Mouse (Mus musculus): Measurements from ENCODE around the gene Efhd1. TPM values are rescaled to one million over a fixed set of nuclear protein-coding genes. Genes with fewer than 3 reads are reported as not detected.

Efhd1 gene
- polyA plus RNA-seq, 1 experiment = 161 TPM

DNA sequence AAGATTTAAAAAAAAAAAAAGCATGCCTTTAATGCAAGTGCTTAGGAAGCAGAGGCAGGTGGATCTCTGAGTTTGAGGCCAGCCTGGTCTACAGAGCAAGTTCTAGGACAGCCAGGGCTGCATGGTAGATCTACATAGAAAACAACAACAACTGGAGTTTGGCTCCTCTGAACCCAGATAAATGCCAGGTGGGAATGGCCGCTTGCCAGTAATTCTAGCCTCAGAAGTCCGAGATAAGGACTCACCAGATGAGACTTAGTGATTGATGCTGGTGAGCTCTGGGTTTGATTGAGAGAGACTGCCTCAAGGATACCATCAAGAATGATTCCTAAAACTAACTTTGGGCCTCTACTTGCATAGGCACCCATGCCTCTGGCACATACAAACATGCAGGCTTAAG lies 86.4 kb downstream of the Efhd1 start:
- H3K27ac ChIP-seq (ENCODE audit: insufficient read depth, low read depth, low read length) = no peak overlapping the region
- H3K4me1 ChIP-seq (ENCODE audit: control insufficient read depth, insufficient read depth, low read length) = peaks cover 6% of the 10 kb centered on the region; the same call in 1 of the 2 replicates
- H3K36me3 ChIP-seq (ENCODE audit: control insufficient read depth, insufficient read depth, low read length) = peaks cover 4% of the 10 kb centered on the region
- WGBS = 77% methylated on average over 2 of the region's 2 CpGs
- H3K27me3 ChIP-seq (replicated peaks; ENCODE audit: control insufficient read depth, insufficient read depth, low read length) = no peaks in the 10 kb centered on the region
- DNase-seq = no peak
- no peak overlapping the region for H3K4me3 ChIP-seq (ENCODE audit: insufficient read depth, low read depth, low read length)
- no peak for TF ChIP-seq CTCF (conservative IDR thresholded peaks at IDR 0.05; ENCODE audit: insufficient read depth, insufficient read length, low read depth, low read length)
- no peak for TF ChIP-seq POLR2A (IDR thresholded peaks at IDR 0.05; ENCODE audit: low read depth, low read length)

DNA sequence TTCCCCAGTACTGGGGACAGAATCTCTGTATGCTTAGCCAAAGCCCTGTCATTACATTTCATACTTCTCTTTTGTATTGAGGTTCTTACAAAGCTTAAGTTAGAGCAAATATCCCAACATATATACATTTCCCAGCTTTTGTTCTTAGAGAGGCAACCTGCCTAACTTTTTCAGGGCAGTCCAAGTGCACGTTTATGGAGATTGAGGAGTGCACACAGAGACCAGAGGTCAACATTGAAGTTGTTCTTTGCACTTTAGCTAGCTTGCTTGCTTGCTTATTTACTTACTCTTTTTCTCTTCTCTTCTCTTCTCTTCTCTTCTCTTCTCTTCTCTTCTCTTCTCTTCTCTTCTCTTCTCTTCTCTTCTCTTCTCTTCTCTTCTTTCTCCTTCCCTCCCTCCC lies 96.1 kb downstream of the Efhd1 start:
- WGBS = 38% methylated on average over 1 of the region's 1 CpGs

More for the DNA sequence above, 96.1 kb downstream of the Efhd1 start:
- DNase-seq = peak; percentile 57
- H3K4me1 ChIP-seq (ENCODE audit: control insufficient read depth, insufficient read depth, low read length) = peaks cover 3% of the 10 kb centered on the region; the same call in 1 of the 2 replicates
- no peak for TF ChIP-seq POLR2A (IDR thresholded peaks at IDR 0.05; ENCODE audit: low read depth, low read length)
- TF ChIP-seq CTCF (conservative IDR thresholded peaks at IDR 0.05; ENCODE audit: insufficient read depth, insufficient read length, low read depth, low read length) = no peak
- peaks cover 2% of the 10 kb centered on the region for H3K36me3 ChIP-seq (ENCODE audit: control insufficient read depth, insufficient read depth, low read length)
- H3K4me3 ChIP-seq (ENCODE audit: insufficient read depth, low read depth, low read length) = no peak overlapping the region
- H3K27ac ChIP-seq (ENCODE audit: insufficient read depth, low read depth, low read length) = no peak overlapping the region
- H3K27me3 ChIP-seq (replicated peaks; ENCODE audit: control insufficient read depth, insufficient read depth, low read length) = no peaks in the 10 kb centered on the region

Other genes starting within 250 kb of the Efhd1 start
- gene Alppl2, start 174.4 kb upstream of the Efhd1 start, polyA plus RNA-seq (2012; rRNA removed) = not detected in 2 replicates
- gene Alpi, start 162.8 kb upstream of the Efhd1 start, polyA plus RNA-seq (2012; rRNA removed) = not detected in 2 replicates
- gene Akp3, start 139.4 kb upstream of the Efhd1 start, polyA plus RNA-seq (2012; rRNA removed) = not detected in 2 replicates
- 0.07 and 0.39 TPM in 2 replicates for gene Ecel1, start 107.8 kb upstream of the Efhd1 start, polyA plus RNA-seq (2012; rRNA removed)
- not detected in 2 replicates for gene Prss56, start 81.0 kb upstream of the Efhd1 start, polyA plus RNA-seq (2012; rRNA removed)
- gene Chrnd, start 73.8 kb upstream of the Efhd1 start, polyA plus RNA-seq (2012; rRNA removed) = not detected in 2 replicates
- not detected in 2 replicates for gene Chrng, start 59.7 kb upstream of the Efhd1 start, polyA plus RNA-seq (2012; rRNA removed)
- gene Eif4e2, start 50.4 kb upstream of the Efhd1 start, polyA plus RNA-seq (2012; rRNA removed) = 33.0 and 42.7 TPM in 2 replicates
- 40.4 and 47.1 TPM in 2 replicates for gene Gigyf2, start 62.6 kb downstream of the Efhd1 start, polyA plus RNA-seq (2012; rRNA removed)
- 2.4 and 2.5 TPM in 2 replicates for gene Kcnj13, start 130.4 kb downstream of the Efhd1 start, polyA plus RNA-seq (2012; rRNA removed)
- gene Snorc, start 205.9 kb downstream of the Efhd1 start, polyA plus RNA-seq (2012; rRNA removed) = 0.34 TPM in 1 of 2 replicates, not detected in the other
- gene Neu2, start 245.5 kb downstream of the Efhd1 start, polyA plus RNA-seq (2012; rRNA removed) = 20.3 and 21.1 TPM in 2 replicates

Data from kidney, adult 2 months (tissue).